Mouse (Mus musculus) layer of hippocampus, adult 2 months (tissue): ENCODE results near the gene Slc4a3. TPM values are rescaled to one million over a fixed set of nuclear protein-coding genes. Genes with fewer than 3 reads are reported as not detected.

Experiments
- DNase-seq, 2 experiments: peaks; one replicate each; pipeline ENCODE4 v3.0.0; 2022; ENCODE audit warnings: low spot score in 2 of 2
- H3K27ac ChIP-seq: fragments of 200-600 bp; 2 replicates; pipeline ENCODE4 v1.8.1; 2022
- H3K4me3 ChIP-seq: fragments of 200-600 bp; 2 replicates; pipeline ENCODE4 v1.8.1; 2022; ENCODE audit warnings: mild to moderate bottlenecking
- CTCF ChIP-seq: fragments of 200-600 bp; conservative IDR thresholded peaks from 2 replicates; pipeline ENCODE4 v1.8.1; 2022; ENCODE audit warnings: antibody characterized with exemption, mild to moderate bottlenecking, moderate library complexity
- total RNA-seq, 2 experiments: library from RNA; stranded (reverse); gene quantifications; 2 replicates each; pipeline ENCODE4 v1.2.3; 2021

Gene Slc4a3
- total RNA-seq, 2 experiments from 2014 or later: 106 to 110 TPM

DNA sequence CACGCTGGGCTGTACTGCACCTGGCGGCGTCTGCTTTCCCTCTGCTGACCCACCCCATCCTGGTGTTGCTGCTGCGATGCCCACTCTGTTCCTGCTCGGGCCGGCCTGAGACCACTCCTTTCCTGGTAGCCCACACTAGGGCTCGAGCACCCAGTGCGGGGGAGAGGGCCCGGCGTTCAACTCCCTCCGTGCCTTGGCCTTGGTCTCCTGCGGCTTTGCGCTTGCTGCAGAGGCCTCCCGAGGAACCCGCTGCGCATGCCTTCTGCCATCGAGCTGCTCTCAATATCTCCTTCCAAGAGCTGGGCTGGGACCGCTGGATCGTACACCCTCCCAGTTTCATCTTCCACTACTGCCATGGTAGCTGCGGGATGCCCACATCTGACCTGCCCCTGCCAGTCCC, 36.5 kb upstream of the Slc4a3 start:
- Histone ChIP-seq H3K4me3 (no peak overlapping the region), H3K27ac (no peak overlapping the region)
- no peak for DNase-seq
- TF ChIP-seq CTCF: no peak

DNA sequence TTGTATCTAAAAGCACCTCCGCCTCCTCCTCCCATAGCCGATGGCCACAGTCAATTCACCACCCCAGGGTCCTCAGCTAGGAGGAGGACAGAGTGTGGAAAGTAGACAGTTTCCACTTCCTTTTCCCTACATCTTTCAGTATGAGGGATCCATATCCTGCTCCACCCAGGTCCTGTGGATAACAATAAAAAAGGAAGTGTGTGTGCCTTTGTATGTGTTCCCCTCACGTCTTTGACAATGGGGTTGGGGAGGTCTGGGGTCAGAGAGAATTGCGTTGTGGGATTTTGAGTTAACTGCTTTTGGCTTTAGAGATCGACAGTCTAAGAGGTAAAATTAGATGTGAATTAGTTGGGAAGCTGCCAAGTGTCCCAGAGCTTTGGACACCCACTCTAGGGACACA, 35.9 kb upstream of the Slc4a3 start:
- H3K27ac ChIP-seq: no peak overlapping the region
- DNase-seq: no peak
- no peak for TF ChIP-seq CTCF
- no peak overlapping the region for H3K4me3 ChIP-seq

DNA sequence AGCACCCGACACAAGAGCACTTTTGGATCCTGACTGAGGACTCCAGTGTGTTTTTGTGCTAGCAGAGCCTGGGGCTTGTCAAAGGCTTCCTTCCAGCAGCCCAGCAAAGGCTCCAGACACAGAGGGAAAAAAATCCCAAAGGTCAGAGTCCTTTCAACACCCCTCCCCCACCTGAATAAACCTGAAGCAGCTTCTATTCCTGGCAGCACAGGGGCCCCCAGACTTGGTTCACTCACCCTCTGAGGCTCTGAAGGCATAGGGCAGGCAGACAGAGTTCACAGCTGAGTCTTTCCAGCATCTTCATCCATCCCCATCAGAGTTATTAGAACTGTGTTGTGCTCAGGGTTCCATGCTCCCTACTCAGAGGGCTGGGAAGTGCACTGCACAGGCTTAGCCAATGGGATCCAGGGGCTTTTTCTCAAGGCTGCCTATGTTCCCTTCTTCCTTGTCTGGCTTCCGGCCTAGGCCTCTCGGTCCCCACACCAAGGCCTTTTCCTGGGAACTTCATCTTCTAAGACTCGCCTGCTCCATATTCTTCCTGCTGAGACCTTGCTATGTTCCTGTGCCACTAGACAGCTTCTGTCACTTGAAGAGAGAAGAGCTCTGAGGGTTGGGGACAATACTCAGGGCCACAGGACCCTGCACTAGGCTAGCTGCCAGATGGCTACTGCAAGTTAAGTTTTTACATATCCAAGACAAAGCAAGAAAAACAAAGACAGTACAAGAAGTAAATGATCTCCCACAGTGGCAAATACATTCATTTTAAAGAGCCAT, 34.4 kb upstream of the Slc4a3 start:
- Histone ChIP-seq H3K27ac (no peak overlapping the region), H3K4me3 (no peak overlapping the region)
- DNase-seq: no peak
- TF ChIP-seq CTCF: no peak

- DNase-seq: no peak
- TF ChIP-seq CTCF: no peak
- Histone ChIP-seq H3K27ac (no peak overlapping the region), H3K4me3 (no peak overlapping the region)
Measured at GRCm38 (mm10) chr1:75512550-75512949, 33.5 kb upstream of the Slc4a3 start.

DNA sequence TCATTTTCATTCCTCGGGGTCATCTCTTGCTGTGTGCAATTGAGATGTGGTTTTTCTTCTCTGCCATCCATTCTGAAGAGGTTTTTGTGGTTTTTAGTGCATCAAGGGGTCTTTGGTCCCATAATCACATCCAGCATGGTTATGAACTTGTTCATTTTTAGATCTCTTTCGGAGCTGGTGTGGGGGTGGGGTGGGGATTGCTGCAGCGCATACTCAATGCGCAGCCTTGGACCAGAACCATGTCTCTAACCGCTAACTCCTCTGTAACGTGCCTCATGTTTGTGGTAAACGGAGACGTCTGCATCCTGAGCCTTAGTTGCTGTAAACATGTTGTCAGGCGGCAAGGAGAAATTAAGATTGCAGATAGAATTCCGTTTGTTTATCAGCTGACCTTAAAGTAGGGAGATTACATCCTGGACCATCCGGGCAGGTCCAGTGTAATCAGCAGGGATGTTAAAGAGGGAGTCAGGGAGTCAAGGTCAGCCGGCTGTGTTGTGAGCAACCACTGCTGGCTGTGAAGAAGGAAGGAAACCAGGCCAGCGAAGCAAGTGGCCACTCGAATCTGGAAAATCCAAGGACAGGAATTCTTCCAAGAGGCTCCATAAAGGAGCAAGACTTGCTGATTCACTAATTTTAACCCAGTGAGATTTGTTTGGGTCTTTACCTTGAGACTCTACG, 29.2 kb upstream of the Slc4a3 start:
- no peak overlapping the region for H3K27ac ChIP-seq
- DNase-seq: no peak
- H3K4me3 ChIP-seq: no peak overlapping the region
- TF ChIP-seq CTCF: no peak

DNA sequence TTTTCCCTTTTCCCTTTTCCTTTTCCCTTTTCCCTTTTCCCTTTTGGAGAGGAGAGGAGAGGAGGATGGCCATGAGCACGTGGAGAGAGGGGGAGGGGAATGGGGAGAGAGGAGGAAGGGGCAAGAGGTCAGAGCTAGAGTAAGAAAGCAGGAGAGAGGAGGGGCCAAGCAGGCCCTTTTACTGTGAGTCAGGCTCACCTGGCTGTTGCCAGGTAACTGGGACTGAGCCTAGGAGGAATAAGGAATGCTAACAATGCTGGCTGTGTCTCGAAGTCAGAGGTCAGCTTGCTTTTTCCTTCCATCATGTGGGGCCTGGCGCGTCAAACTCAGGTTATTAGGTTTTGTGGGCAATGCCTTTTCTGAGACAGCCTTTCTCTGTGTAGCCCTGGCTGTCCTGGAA, 28.1 kb upstream of the Slc4a3 start:
- no peak for DNase-seq
- TF ChIP-seq CTCF: no peak
- no peak overlapping the region for H3K27ac ChIP-seq
- no peak overlapping the region for H3K4me3 ChIP-seq

- DNase-seq: no peak
- Histone ChIP-seq H3K4me3 (no peak overlapping the region), H3K27ac (no peak overlapping the region)
- no peak for TF ChIP-seq CTCF
Measured at GRCm38 (mm10) chr1:75518427-75518826, 27.6 kb upstream of the Slc4a3 start.

DNA sequence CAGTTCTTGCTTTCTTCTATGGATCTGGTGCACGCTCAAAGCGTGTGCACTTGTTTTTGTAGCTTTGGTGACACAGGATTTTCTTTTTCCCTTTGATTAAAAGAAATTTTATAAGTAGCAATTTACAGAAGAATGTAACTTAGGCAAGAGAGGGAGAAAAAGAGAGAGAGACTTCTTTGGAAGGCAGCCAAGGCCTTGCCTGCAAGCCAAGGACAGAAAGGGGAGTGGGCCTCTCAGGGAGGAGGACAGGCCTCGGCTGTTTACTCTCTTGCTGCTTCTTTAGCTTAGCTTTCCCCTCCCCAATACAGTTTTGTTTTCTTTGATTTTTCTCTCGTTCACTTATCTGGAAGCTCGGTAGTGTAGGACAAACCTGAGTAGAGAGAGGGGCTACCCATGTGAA, 26.5 kb upstream of the Slc4a3 start:
- no peak overlapping the region for H3K27ac ChIP-seq
- TF ChIP-seq CTCF: no peak
- no peak for DNase-seq
- H3K4me3 ChIP-seq: no peak overlapping the region

GRCm38 (mm10) chr1:75521321-75522031, 24.6 kb upstream of the Slc4a3 start, which contains the start of gene Stk11ip:
Gene Stk11ip, plus strand, starts transcription at chr1:75521529.
- Histone ChIP-seq H3K27ac (peak within 1 kb of the TSS; percentile 88), H3K4me3 (peak within 1 kb of the TSS; percentile 96)
- peak; percentile 89 to 90 for DNase-seq
- no peak for TF ChIP-seq CTCF

DNA sequence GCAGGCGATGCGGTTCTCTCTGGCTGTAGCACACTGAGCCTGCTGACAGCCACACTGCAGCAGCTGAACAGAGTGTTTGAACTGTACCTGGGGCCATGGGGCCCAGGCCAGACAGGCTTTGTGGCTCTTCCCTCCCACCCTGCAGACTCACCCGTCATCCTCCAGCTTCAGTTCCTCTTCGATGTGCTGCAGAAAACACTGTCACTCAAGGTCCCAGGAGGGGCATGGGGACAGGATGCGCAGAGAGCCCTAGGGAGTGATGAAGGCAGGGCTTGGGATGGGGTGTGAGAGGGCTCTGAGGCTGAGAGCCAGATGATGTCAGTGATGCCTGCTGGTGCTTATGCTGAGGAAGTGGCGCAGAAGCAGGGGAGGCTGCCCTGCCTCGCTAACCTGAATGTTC, 21.4 kb upstream of the Slc4a3 start:
- TF ChIP-seq CTCF: no peak
- Histone ChIP-seq H3K4me3 (no peak overlapping the region), H3K27ac (no peak overlapping the region)
- no peak for DNase-seq

GRCm38 (mm10) chr1:75530546-75530945, 15.5 kb upstream of the Slc4a3 start:
- no peak for DNase-seq
- Histone ChIP-seq H3K27ac (no peak overlapping the region), H3K4me3 (no peak overlapping the region)
- no peak for TF ChIP-seq CTCF

DNA sequence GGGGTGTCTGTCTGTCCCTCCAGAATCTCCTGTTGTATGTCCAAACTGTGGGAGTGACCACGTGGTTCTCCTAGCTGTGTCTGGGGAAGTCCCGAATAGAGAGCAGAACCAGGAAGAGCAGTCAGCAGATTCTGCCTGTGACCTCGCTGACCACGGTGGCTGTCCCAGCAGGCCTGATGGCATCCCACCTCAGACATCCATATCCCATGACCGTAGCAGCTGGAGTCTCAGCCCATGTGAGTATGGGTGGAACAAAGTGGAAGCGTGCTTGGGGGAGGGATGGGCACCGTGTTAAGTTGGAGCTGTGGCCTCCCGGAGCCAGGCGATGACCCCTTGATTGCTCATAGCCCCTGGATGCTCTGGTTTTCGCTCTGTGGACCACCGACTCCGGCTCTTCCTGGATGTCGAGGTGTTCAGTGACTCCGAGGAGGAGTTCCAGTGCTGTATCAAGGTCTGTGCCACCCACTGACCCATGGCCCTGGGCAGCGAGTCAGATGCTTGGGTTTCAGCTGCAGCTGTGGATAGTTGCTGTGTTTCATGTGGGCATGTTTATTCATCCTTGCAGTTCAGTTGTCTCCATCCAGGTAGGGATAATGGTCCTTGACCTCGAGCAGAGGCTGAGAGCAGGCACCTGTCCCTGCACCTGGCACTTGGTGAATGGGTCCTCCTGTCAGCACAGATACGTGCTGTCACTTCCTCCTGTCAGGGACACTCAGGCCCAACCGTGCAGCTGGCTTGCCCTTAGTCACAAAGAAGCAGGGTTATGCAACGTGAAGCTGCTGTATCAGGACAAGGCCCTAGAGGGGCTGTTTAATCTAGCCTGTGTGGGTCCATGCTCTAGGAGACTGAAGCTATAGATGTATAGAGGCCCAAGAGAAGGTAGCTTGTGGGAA, 13.5 kb upstream of the Slc4a3 start:
- TF ChIP-seq CTCF: no peak
- H3K27ac ChIP-seq: no peak overlapping the region
- H3K4me3 ChIP-seq: no peak overlapping the region
- no peak for DNase-seq
